8 mouse cellular contexts compared by ENCODE assay signal in genomic region chr4:139574156-139574798, GRCm38 (mm10). TPM values are rescaled to one million over a fixed set of nuclear protein-coding genes. Genes with fewer than 3 reads are reported as not detected.
DNase-seq lines count a peak whose midpoint lies in the region; ATAC-seq lines count a peak whose summit lies in the region.

No protein-coding gene starts in this region.

- DNase-seq in adrenal gland, adult (ENCODE audit: inconsistent age in 2 of 2, low spot score in 1 of 2): peak; percentile 99 to 100
- peak; percentile 100 for DNase-seq in embryo, embryonic 10.5 days (ENCODE audit: low spot score)
- peak; percentile 100 for DNase-seq in gastrocnemius, postnatal 14 days
- peak; percentile 96 to 99 for DNase-seq in left cerebral cortex, postnatal 10 days (ENCODE audit: extremely low spot score in 1 of 2, low spot score in 2 of 2)
- DNase-seq in right cerebral cortex, postnatal 25 days: peak; percentile 99
- DNase-seq in urinary bladder, postnatal 4 days (ENCODE audit: low spot score in 2 of 2): peak; percentile 99

- intact Hi-C loops in gastrocnemius, postnatal 14 days (cut with DNase I; ENCODE audit: low total_unique reads): loop anchor here (5.0 kb wide), 1 partner anchor 102 kb away; no protein-coding TSS in a partner anchor
- intact Hi-C loops in left cerebral cortex, postnatal 10 days (cut with DNase I): loop anchor here (2.0 to 5.0 kb wide), 2 partner anchors 49 to 67 kb away; partner anchors contain the start of gene Aldh4a1

- ATAC-seq in inflammation-experienced regulatory T-cells, adult 6 months: peak; percentile 83
- peak; percentile 98 for ATAC-seq in megakaryocyte-erythroid progenitor cell, adult 5-6 weeks (replicated peaks; ENCODE audit: low FRiP score, low TSS enrichment, poor library complexity, severe bottlenecking)

RNA-seq across cellular contexts. Expression of gene Gm21969, which starts 28.7 kb away (rescaled TPM):
- total RNA-seq in gastrocnemius, postnatal 14 days (2021): not detected
- not detected for polyA plus RNA-seq in inflammation-experienced regulatory T-cells, adult 6 months (2017; shearing (Covaris generic))
- not detected for total RNA-seq in left cerebral cortex, postnatal 10 days (2021)
- not detected in 2 replicates for total RNA-seq in megakaryocyte-erythroid progenitor cell, adult 5-6 weeks (2014; fragmentation: Nextera tagmentation)
- not detected in 2 replicates for total RNA-seq in megakaryocyte-erythroid progenitor cell, adult 5-6 weeks (2017)

RNA-seq across cellular contexts. Expression of gene Iffo2, which starts 43.9 kb away (rescaled TPM):
- total RNA-seq in gastrocnemius, postnatal 14 days (2021): 1 to 10 TPM; 3.9 to 4.9 TPM
- polyA plus RNA-seq in inflammation-experienced regulatory T-cells, adult 6 months (2017; shearing (Covaris generic)): 1 to 10 TPM; 2.7 to 5.1 (median 4.2) TPM
- 10 to 100 TPM; 18.4 to 18.9 TPM for total RNA-seq in left cerebral cortex, postnatal 10 days (2021)
- total RNA-seq in megakaryocyte-erythroid progenitor cell, adult 5-6 weeks (2014; fragmentation: Nextera tagmentation): 0.35 and 0.37 TPM in 2 replicates
- total RNA-seq in megakaryocyte-erythroid progenitor cell, adult 5-6 weeks (2017): 0.23 and 0.34 TPM in 2 replicates

RNA-seq across cellular contexts. Expression of gene Aldh4a1, which starts 48.4 kb away (rescaled TPM):
- 10 to 100 TPM; 45.0 to 47.7 TPM for total RNA-seq in gastrocnemius, postnatal 14 days (2021)
- 10 to 100 TPM in 1 of 3 experiments, 1 to 10 TPM in 2; 7.5 to 12.0 (median 8.6) TPM for polyA plus RNA-seq in inflammation-experienced regulatory T-cells, adult 6 months (2017; shearing (Covaris generic))
- 10 to 100 TPM; 18.4 to 19.1 TPM for total RNA-seq in left cerebral cortex, postnatal 10 days (2021)
- total RNA-seq in megakaryocyte-erythroid progenitor cell, adult 5-6 weeks (2014; fragmentation: Nextera tagmentation): 8.0 and 13.2 TPM in 2 replicates
- total RNA-seq in megakaryocyte-erythroid progenitor cell, adult 5-6 weeks (2017): 9.9 and 13.3 TPM in 2 replicates

Comparison
In these comparisons a context has a peak if more than half of its experiments do, and no peak if none do; other contexts are left out.
1. Peak in every context shown above with its lines: DNase-seq and ATAC-seq.